In genomic region chr9:101590310-101590709, GRCm38 (mm10) we compare ENCODE assay signal across 10 mouse cellular contexts.
DNase-seq lines count a peak whose midpoint lies in the region; TF ChIP-seq lines count a peak whose summit lies in the region.
"Had no signal": no experiment of that assay in that cellular context is flagged by ENCODE, and none has a peak within 500 bp of the region (broad histone marks: within the 10 kb centered on the region; RNA-seq: fewer than 3 reads in every experiment).

No protein-coding gene starts in this region.

- no peak for TF ChIP-seq POLR2A in lung, adult 2 months (IDR thresholded peaks at IDR 0.05; ENCODE audit: borderline replicate concordance, extremely low read depth, low read depth, low read length)

- no peak for TF ChIP-seq CTCF in lung, adult 2 months (IDR thresholded peaks at IDR 0.05; ENCODE audit: insufficient read depth, low read length)

- no peak overlapping the region for H3K4me3 ChIP-seq in lung, adult 2 months (replicated peaks; ENCODE audit: extremely low read depth, low read depth, low read length)
- H3K4me3 ChIP-seq: heart, embryonic 13.5 days; left cerebral cortex, adult 2 months had no signal

- DNase-seq in adrenal gland, postnatal 14 days, result peak; percentile 27
- DNase-seq in adrenal gland, adult 8-10 months, result no peak
- DNase-seq in gastrocnemius, adult 8-10 months (ENCODE audit: low spot score in 2 of 2), result peak; percentile 54 to 61
- peak; percentile 72 for DNase-seq in heart, postnatal 25 days (ENCODE audit: low spot score)
- peak; percentile 9 for DNase-seq in lung, adult 2 months
- no peak for DNase-seq in cerebellum, adult 11-12 months
- no peak for DNase-seq in embryo, embryonic 11 days
- no peak for DNase-seq in left cerebral cortex, postnatal 4 days

- WGBS in lung, adult 2 months, result 62% methylated on average over 3 of the region's 3 CpGs

- intact Hi-C loops in heart, postnatal 25 days (cut with DNase I), result no loop called here
- intact Hi-C loops in left cerebral cortex, postnatal 4 days (cut with DNase I), result no loop called here

- H3K4me1 ChIP-seq in lung, adult 2 months (ENCODE audit: control insufficient read depth, insufficient read depth, low read length), result no peaks in the 10 kb centered on the region
- H3K4me1 ChIP-seq: heart, embryonic 13.5 days had no signal

Comparison
In these comparisons a context has a peak if more than half of its experiments do, and no peak if none do; other contexts are left out.
1. DNase-seq: peak in adrenal gland, postnatal 14 days (single experiment), gastrocnemius, adult 8-10 months (2 of 2), heart, postnatal 25 days (single experiment) and lung, adult 2 months (single experiment); none in adrenal gland, adult 8-10 months (single experiment), cerebellum, adult 11-12 months (single experiment), embryo, embryonic 11 days (single experiment) and left cerebral cortex, postnatal 4 days (single experiment).